Mouse (Mus musculus) kidney, postnatal 0 days (tissue): ENCODE measurements around the gene Egr4. TPM values are rescaled to one million over a fixed set of nuclear protein-coding genes. Genes with fewer than 3 reads are reported as not detected.

Source experiments
- ATAC-seq: fragments of 200-750 bp; cut with Nextera tagmentation; replicated peaks from 2 replicates; pipeline ENCODE4 v1.8.0; 2017; ENCODE audit warnings: low read depth, moderate number of reproducible peaks, moderate TSS enrichment, moderate library complexity; ENCODE audit not compliant: low FRiP score
- DNase-seq: peaks from one replicate; pipeline ENCODE4 v3.0.0-alpha.2; 2016; ENCODE audit warnings: low spot score
- H3K27ac ChIP-seq: fragments of 300-500 bp; sonication (generic); 2 replicates; pipeline ENCODE4 v1.5.1; 2014; ENCODE audit warnings: mild to moderate bottlenecking
- H3K27me3 ChIP-seq: fragments of 300-500 bp; sonication (generic); 2 replicates; pipeline ENCODE4 v1.6.1; 2014; ENCODE audit warnings: low read length, mixed read lengths; ENCODE audit not compliant: insufficient read depth
- H3K36me3 ChIP-seq: fragments of 300-500 bp; sonication (generic); 2 replicates; pipeline ENCODE4 v1.6.1; 2014; ENCODE audit warnings: low read length, mixed read lengths; ENCODE audit not compliant: insufficient read depth
- H3K4me1 ChIP-seq: fragments of 300-500 bp; sonication (generic); replicated peaks from 2 replicates; pipeline ENCODE4 v1.6.1; 2014; ENCODE audit warnings: antibody characterized with exemption, low read length, mixed read lengths; ENCODE audit not compliant: insufficient read depth
- H3K4me2 ChIP-seq: fragments of 300-500 bp; sonication (generic); 2 replicates; pipeline ENCODE4 v1.6.1; 2014; ENCODE audit warnings: mild to moderate bottlenecking, low read length, moderate library complexity, mixed read lengths
- H3K4me3 ChIP-seq: fragments of 300-500 bp; sonication (generic); replicated peaks from 2 replicates; pipeline ENCODE4 v1.5.1; 2014; ENCODE audit warnings: low read depth, low read length
- H3K9ac ChIP-seq: fragments of 300-500 bp; sonication (generic); 2 replicates; pipeline ENCODE4 v1.6.1; 2014; ENCODE audit warnings: low read depth, low read length
- H3K9me3 ChIP-seq: fragments of 300-500 bp; sonication (generic); replicated peaks from 2 replicates; pipeline ENCODE4 v1.6.1; 2016; ENCODE audit warnings: low read length, inconsistent platforms, mixed read lengths
- CTCF ChIP-seq: IDR thresholded peaks from 2 replicates; pipeline ENCODE4 v1.5.1; 2016; ENCODE audit warnings: antibody characterized with exemption, low read depth, mild to moderate bottlenecking, moderate library complexity
- WGBS: fragments of 180-500 bp; shearing (Covaris S2); extraction: QIAGEN DNeasy Blood & Tissue Kit; methylation state at CpG from one replicate; pipeline ENCODE4 v1.1.7; 2014; 5-methylcytosine and 5-hydroxymethylcytosine counted together
- polyA plus RNA-seq: library from polyadenylated mRNA; unstranded; fragments of >200 nt; fragmentation: Nextera tagmentation; extraction: Ambion mirVana; gene quantifications from 2 replicates; pipeline ENCODE4 v1.2.1, GENCODE M21; 2015

Egr4 gene
- polyA plus RNA-seq, 1 experiment from 2014 or later = not detected

GRCm38 (mm10) chr6:85500416-85500815, 13.0 kb downstream of the Egr4 start:
- Histone ChIP-seq H3K4me2 (no peak overlapping the region), H3K4me1 (0 out of 2 replicates have a peak, but pooled peaks cover 10% of the 10 kb centered on the region), H3K27me3 (no peaks in the 10 kb centered on the region), H3K27ac (no peak overlapping the region), H3K4me3 (no peak overlapping the region), H3K9me3 (no peaks in the 10 kb centered on the region), H3K9ac (no peak overlapping the region), H3K36me3 (no peaks in the 10 kb centered on the region)
- 46% methylated on average over 1 of the region's 1 CpGs for WGBS
- no peak for TF ChIP-seq CTCF
- ATAC-seq (no peak), DNase-seq (no peak)

GRCm38 (mm10) chr6:85498147-85498546, 15.2 kb downstream of the Egr4 start:
- no peaks in the 10 kb centered on the region for H3K36me3 ChIP-seq
- no peaks in the 10 kb centered on the region for H3K27me3 ChIP-seq
- WGBS = 61% methylated on average over 9 of the region's 9 CpGs
- TF ChIP-seq CTCF = no peak
- DNase-seq (no peak), ATAC-seq (no peak)
- H3K4me3 ChIP-seq = no peak overlapping the region
- no peak overlapping the region for H3K9ac ChIP-seq
- no peak overlapping the region for H3K27ac ChIP-seq
- no peaks in the 10 kb centered on the region for H3K9me3 ChIP-seq
- H3K4me1 ChIP-seq = 0 out of 2 replicates have a peak, but pooled peaks cover 10% of the 10 kb centered on the region
- no peak overlapping the region for H3K4me2 ChIP-seq

GRCm38 (mm10) chr6:85496976-85497375, 16.4 kb downstream of the Egr4 start:
- no peak overlapping the region for H3K27ac ChIP-seq
- H3K4me3 ChIP-seq = no peak overlapping the region
- TF ChIP-seq CTCF = no peak
- no peaks in the 10 kb centered on the region for H3K36me3 ChIP-seq
- H3K9me3 ChIP-seq = no peaks in the 10 kb centered on the region
- no peaks in the 10 kb centered on the region for H3K27me3 ChIP-seq
- H3K4me2 ChIP-seq = no peak overlapping the region
- no peak for ATAC-seq
- no peak overlapping the region for H3K9ac ChIP-seq
- no peak for DNase-seq
- no peaks in the 10 kb centered on the region for H3K4me1 ChIP-seq

GRCm38 (mm10) chr6:85491606-85492005, 21.8 kb downstream of the Egr4 start:
- Histone ChIP-seq H3K9ac (no peak overlapping the region), H3K27ac (no peak overlapping the region), H3K27me3 (no peaks in the 10 kb centered on the region), H3K4me2 (no peak overlapping the region), H3K4me1 (no peaks in the 10 kb centered on the region), H3K36me3 (no peaks in the 10 kb centered on the region), H3K4me3 (no peak overlapping the region), H3K9me3 (no peaks in the 10 kb centered on the region)
- ATAC-seq = no peak
- DNase-seq = no peak
- no peak for TF ChIP-seq CTCF
- WGBS = 91% methylated on average over 3 of the region's 3 CpGs

GRCm38 (mm10) chr6:85490252-85490651, 23.1 kb downstream of the Egr4 start:
- H3K27me3 ChIP-seq = peaks cover 12% of the 10 kb centered on the region
- H3K27ac ChIP-seq = no peak overlapping the region
- H3K4me1 ChIP-seq = no peaks in the 10 kb centered on the region
- no peaks in the 10 kb centered on the region for H3K9me3 ChIP-seq
- DNase-seq (no peak), ATAC-seq (no peak)
- no peaks in the 10 kb centered on the region for H3K36me3 ChIP-seq
- no peak for TF ChIP-seq CTCF
- no peak overlapping the region for H3K9ac ChIP-seq
- H3K4me2 ChIP-seq = no peak overlapping the region
- WGBS = 80% methylated on average over 4 of the region's 4 CpGs
- H3K4me3 ChIP-seq = no peak overlapping the region

- Histone ChIP-seq H3K4me1 (no peaks in the 10 kb centered on the region), H3K27ac (no peak overlapping the region), H3K4me2 (no peak overlapping the region), H3K9me3 (no peaks in the 10 kb centered on the region), H3K36me3 (no peaks in the 10 kb centered on the region), H3K4me3 (no peak overlapping the region), H3K27me3 (peaks cover 18% of the 10 kb centered on the region), H3K9ac (no peak overlapping the region)
- no peak for TF ChIP-seq CTCF
- ATAC-seq (no peak), DNase-seq (no peak)
- WGBS = 79% methylated on average over 3 of the region's 3 CpGs
These were observed 23.7 kb downstream of the Egr4 start for GRCm38 (mm10) chr6:85489717-85490116.

GRCm38 (mm10) chr6:85488510-85488909, 24.9 kb downstream of the Egr4 start:
- H3K4me2 ChIP-seq = no peak overlapping the region
- no peak overlapping the region for H3K4me3 ChIP-seq
- H3K4me1 ChIP-seq = no peaks in the 10 kb centered on the region
- no peak overlapping the region for H3K27ac ChIP-seq
- DNase-seq = peak; percentile 36
- no peaks in the 10 kb centered on the region for H3K36me3 ChIP-seq
- peaks cover 30% of the 10 kb centered on the region for H3K27me3 ChIP-seq
- ATAC-seq = no peak
- H3K9me3 ChIP-seq = no peaks in the 10 kb centered on the region
- WGBS = 66% methylated on average over 4 of the region's 4 CpGs
- no peak for TF ChIP-seq CTCF
- H3K9ac ChIP-seq = no peak overlapping the region
